Mouse (Mus musculus): ENCODE data around the gene Trim42. TPM values are rescaled to one million over a fixed set of nuclear protein-coding genes. Genes with fewer than 3 reads are reported as not detected.

Trim42 gene
- not detected in 2 replicates for polyA plus RNA-seq (2014; fragmentation: Nextera tagmentation; extraction: Ambion mirVana)

DNA sequence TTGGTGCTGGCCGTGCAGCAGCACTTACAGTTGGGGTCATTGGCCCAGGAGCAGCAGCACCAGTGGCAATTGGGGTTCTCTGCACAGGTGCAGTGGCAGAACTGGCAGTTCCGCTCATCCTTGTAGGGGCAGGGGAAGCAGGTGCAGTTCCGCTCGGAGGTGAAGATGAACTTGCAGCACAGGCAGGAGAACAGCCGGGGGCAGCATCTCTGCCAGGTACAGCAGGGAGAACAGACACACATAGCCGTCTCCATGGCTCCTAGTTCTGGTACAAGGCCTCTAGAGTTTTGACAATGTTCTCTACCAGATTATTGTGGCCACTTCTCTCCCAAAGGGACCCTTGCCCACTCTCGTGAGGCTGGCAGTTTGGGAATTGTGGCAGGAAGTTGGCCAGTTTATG is at the start of gene Trim42:
Gene Trim42 (minus strand): TSS at position 368 of the 400 bp plus-strand sequence.
- no peak for ATAC-seq (replicated peaks; ENCODE audit: insufficient number of reproducible peaks, low FRiP score, low TSS enrichment)
- H3K27ac ChIP-seq (ENCODE audit: low read depth, low read length): no peak within 1 kb of the TSS
- H3K4me2 ChIP-seq: no peak within 1 kb of the TSS
- H3K9me3 ChIP-seq (replicated peaks; ENCODE audit: control insufficient read depth, low read length): no peaks in the 10 kb centered on the region
- no peaks in the 10 kb centered on the region for H3K27me3 ChIP-seq (ENCODE audit: control insufficient read depth, insufficient read depth, low read length)
- WGBS (ENCODE audit: insufficient replicate concordance): 82% methylated on average over 7 of the region's 7 CpGs
- H3K4me3 ChIP-seq (ENCODE audit: low read depth, low read length): no peak within 1 kb of the TSS
- no peak within 1 kb of the TSS for H3K9ac ChIP-seq (ENCODE audit: low read depth, low read length)
- no peaks in the 10 kb centered on the region for H3K4me1 ChIP-seq (ENCODE audit: control insufficient read depth, insufficient read depth, low read length)
- H3K36me3 ChIP-seq (ENCODE audit: control insufficient read depth, insufficient read depth, low read length): no peaks in the 10 kb centered on the region

DNA sequence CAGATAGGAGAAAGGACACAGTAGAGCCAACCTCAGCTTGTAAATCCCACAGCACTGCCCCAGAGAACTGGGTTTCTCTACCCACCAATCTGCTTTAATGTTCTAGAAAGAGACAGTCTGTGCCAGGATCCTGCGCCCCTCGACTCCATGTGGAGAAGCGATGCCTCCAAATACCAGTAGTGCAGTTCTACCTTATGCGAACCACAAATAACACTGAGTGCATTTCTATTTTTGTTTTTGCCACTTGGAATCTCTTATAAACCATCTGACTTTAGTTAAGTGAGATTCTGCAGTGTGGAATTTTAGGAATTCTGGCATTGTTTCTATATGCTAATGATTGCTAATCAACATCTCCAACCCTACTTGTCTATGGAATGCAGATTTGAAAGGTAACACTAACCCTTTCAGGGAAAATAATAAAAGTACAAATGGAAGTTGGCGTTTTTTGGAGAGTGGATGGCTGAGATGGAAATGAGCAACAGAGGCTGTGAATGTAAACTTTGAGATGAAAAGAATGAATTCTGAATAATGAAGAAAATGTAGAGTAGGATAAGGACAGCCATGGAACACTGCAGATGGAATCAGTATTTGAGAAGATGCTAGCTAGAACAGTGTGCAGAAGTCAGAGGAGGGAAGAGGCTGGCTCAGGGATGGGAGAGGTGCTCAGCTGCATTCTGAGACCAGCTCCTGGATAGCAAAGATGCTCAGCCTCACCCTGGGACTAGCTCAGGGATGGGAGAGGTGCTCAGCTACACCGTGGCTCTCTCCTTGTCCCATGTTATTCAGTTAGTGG is 45.3 kb upstream of the Trim42 start:
- no peaks in the 10 kb centered on the region for H3K36me3 ChIP-seq (ENCODE audit: control insufficient read depth, insufficient read depth, low read length)
- no peaks in the 10 kb centered on the region for H3K27me3 ChIP-seq (ENCODE audit: control insufficient read depth, insufficient read depth, low read length)
- no peak overlapping the region for H3K4me3 ChIP-seq (ENCODE audit: low read depth, low read length)
- H3K4me2 ChIP-seq: no peak overlapping the region
- WGBS (ENCODE audit: insufficient replicate concordance): 75% methylated on average over 6 of the region's 6 CpGs
- H3K9me3 ChIP-seq (replicated peaks; ENCODE audit: control insufficient read depth, low read length): no peaks in the 10 kb centered on the region
- no peak overlapping the region for H3K9ac ChIP-seq (ENCODE audit: low read depth, low read length)
- H3K27ac ChIP-seq (ENCODE audit: low read depth, low read length): no peak overlapping the region
- H3K4me1 ChIP-seq (ENCODE audit: control insufficient read depth, insufficient read depth, low read length): no peaks in the 10 kb centered on the region
- ATAC-seq (replicated peaks; ENCODE audit: insufficient number of reproducible peaks, low FRiP score, low TSS enrichment): no peak

DNA sequence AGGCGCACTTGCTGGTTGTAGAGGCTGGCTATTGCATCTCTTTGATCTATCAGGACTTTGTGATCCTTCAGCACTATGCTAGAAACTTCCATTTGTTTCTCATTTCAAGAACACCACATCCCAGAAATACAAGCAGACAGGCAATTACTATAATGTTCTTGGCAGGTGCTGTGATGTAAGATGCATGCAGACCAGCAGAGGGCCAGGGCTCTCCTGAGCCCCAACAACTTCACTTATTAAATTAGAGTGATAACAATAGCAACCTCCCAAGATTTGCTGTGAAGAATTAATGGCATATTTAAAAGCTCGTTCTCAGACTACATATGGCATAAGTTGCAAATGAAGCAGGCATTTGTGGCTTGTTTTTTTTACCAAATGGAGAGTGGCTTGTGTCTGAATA is 38.4 kb upstream of the Trim42 start:
- Histone ChIP-seq H3K4me2 (no peak overlapping the region), H3K36me3 (ENCODE audit: control insufficient read depth, insufficient read depth, low read length) (no peaks in the 10 kb centered on the region), H3K4me3 (ENCODE audit: low read depth, low read length) (no peak overlapping the region), H3K27me3 (ENCODE audit: control insufficient read depth, insufficient read depth, low read length) (no peaks in the 10 kb centered on the region), H3K27ac (ENCODE audit: low read depth, low read length) (no peak overlapping the region), H3K9me3 (replicated peaks; ENCODE audit: control insufficient read depth, low read length) (no peaks in the 10 kb centered on the region), H3K4me1 (ENCODE audit: control insufficient read depth, insufficient read depth, low read length) (no peaks in the 10 kb centered on the region), H3K9ac (ENCODE audit: low read depth, low read length) (no peak overlapping the region)
- no peak for ATAC-seq (replicated peaks; ENCODE audit: insufficient number of reproducible peaks, low FRiP score, low TSS enrichment)
- WGBS (ENCODE audit: insufficient replicate concordance): 77% methylated on average over 2 of the region's 2 CpGs

DNA sequence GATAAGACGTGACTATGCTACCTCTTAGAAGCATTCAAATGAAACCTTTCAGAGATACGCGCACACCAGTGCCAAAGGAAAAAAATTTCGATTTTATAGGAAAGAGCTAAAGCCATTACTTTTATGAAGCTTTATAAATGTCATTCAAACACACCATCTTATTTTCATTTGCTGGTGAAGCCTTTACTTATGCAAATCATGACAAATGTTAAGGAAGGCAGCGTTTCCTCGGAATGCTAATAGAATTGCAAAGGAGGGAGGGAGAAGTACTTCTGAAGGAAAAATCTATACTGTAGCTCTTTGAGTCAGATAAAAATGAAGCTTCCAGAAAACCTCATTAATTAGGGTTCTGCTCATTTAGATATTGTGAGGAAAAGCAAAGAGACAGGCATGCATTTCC is 13.3 kb downstream of the Trim42 start:
- WGBS (ENCODE audit: insufficient replicate concordance): 76% methylated on average over 6 of the region's 6 CpGs
- Histone ChIP-seq H3K36me3 (ENCODE audit: control insufficient read depth, insufficient read depth, low read length) (no peaks in the 10 kb centered on the region), H3K27me3 (ENCODE audit: control insufficient read depth, insufficient read depth, low read length) (no peaks in the 10 kb centered on the region), H3K9ac (ENCODE audit: low read depth, low read length) (no peak overlapping the region), H3K9me3 (replicated peaks; ENCODE audit: control insufficient read depth, low read length) (no peaks in the 10 kb centered on the region), H3K4me1 (ENCODE audit: control insufficient read depth, insufficient read depth, low read length) (no peaks in the 10 kb centered on the region), H3K27ac (ENCODE audit: low read depth, low read length) (no peak overlapping the region), H3K4me3 (ENCODE audit: low read depth, low read length) (no peak overlapping the region), H3K4me2 (no peak overlapping the region)
- no peak for ATAC-seq (replicated peaks; ENCODE audit: insufficient number of reproducible peaks, low FRiP score, low TSS enrichment)

DNA sequence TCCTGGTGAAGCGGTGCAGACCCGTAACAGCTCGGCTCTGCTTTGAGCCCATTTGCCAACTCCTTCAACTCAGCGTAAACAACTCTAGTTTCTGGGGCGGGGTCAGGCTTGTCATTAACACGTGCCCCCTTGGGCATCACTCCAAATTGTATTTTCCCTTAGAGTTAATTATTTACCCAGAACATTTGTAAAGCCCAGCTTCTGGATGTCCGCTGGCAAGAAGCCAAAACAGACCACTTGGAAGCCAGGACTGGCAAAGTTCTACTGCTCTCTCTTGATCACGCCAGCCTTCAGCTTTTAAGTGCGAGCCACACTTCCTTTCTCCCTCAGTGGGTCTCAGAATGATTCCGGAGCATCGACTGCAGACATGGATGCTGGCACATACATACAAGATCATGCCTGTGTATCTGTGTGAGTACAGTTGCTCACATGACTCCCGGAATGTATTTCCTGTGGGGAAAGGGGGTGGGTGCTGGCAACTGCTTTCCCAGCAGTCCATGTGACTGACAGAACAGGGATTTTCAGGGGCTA is 24.9 kb downstream of the Trim42 start:
- H3K9me3 ChIP-seq (replicated peaks; ENCODE audit: control insufficient read depth, low read length): no peaks in the 10 kb centered on the region
- ATAC-seq (replicated peaks; ENCODE audit: insufficient number of reproducible peaks, low FRiP score, low TSS enrichment): no peak
- H3K9ac ChIP-seq (ENCODE audit: low read depth, low read length): no peak overlapping the region
- H3K36me3 ChIP-seq (ENCODE audit: control insufficient read depth, insufficient read depth, low read length): no peaks in the 10 kb centered on the region
- H3K4me1 ChIP-seq (ENCODE audit: control insufficient read depth, insufficient read depth, low read length): no peaks in the 10 kb centered on the region
- 63% methylated on average over 12 of the region's 12 CpGs for WGBS (ENCODE audit: insufficient replicate concordance)
- no peak overlapping the region for H3K27ac ChIP-seq (ENCODE audit: low read depth, low read length)
- H3K4me3 ChIP-seq (ENCODE audit: low read depth, low read length): no peak overlapping the region
- no peak overlapping the region for H3K4me2 ChIP-seq
- no peaks in the 10 kb centered on the region for H3K27me3 ChIP-seq (ENCODE audit: control insufficient read depth, insufficient read depth, low read length)

DNA sequence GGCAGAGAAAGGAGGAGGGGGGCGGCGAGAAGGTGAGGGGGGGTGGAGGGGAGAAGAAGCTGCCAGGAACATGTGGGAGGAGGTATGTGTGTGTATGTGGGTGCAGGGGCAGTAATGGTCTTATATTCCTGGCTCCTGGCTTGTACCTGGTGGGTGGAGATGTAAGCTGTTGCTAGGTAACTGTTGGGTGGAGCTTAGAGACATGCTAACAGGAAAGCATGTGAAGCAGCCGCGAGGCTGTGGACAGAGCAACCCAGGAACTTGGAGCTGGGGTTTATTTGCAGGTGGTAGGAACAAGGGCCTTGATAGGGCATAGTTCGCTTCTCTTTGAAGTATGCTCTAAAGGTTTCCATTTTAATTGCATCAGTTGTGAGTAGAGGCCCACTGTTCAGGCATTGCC is 28.0 kb downstream of the Trim42 start:
- WGBS (ENCODE audit: insufficient replicate concordance): 56% methylated on average over 3 of the region's 5 CpGs
- Histone ChIP-seq H3K27me3 (ENCODE audit: control insufficient read depth, insufficient read depth, low read length) (no peaks in the 10 kb centered on the region), H3K9me3 (replicated peaks; ENCODE audit: control insufficient read depth, low read length) (no peaks in the 10 kb centered on the region), H3K4me3 (ENCODE audit: low read depth, low read length) (no peak overlapping the region), H3K9ac (ENCODE audit: low read depth, low read length) (no peak overlapping the region), H3K4me2 (no peak overlapping the region), H3K4me1 (ENCODE audit: control insufficient read depth, insufficient read depth, low read length) (no peaks in the 10 kb centered on the region), H3K27ac (ENCODE audit: low read depth, low read length) (no peak overlapping the region), H3K36me3 (ENCODE audit: control insufficient read depth, insufficient read depth, low read length) (no peaks in the 10 kb centered on the region)
- ATAC-seq (replicated peaks; ENCODE audit: insufficient number of reproducible peaks, low FRiP score, low TSS enrichment): no peak

DNA sequence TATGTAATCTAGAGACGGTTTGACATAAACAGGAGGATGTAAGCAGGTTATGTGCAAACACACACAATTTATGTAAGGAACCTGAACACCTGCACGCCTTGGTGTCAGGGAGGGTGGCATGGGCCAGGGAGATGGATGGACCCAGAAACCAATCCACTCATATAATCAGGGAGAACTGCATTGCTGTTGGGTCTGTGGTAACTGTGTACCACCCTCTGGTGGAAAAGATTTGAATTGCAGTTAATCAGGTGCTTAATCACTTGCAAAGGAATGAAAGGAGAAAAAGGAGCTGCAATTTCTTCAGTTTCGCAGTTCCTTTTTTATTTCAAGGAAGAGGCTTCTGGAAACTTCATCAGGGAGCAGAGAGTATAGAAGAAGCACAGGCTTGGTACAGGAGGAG is 46.9 kb downstream of the Trim42 start:
- Histone ChIP-seq H3K36me3 (ENCODE audit: control insufficient read depth, insufficient read depth, low read length) (no peaks in the 10 kb centered on the region), H3K4me1 (ENCODE audit: control insufficient read depth, insufficient read depth, low read length) (no peaks in the 10 kb centered on the region), H3K27me3 (ENCODE audit: control insufficient read depth, insufficient read depth, low read length) (no peaks in the 10 kb centered on the region), H3K4me2 (no peak overlapping the region), H3K9ac (ENCODE audit: low read depth, low read length) (no peak overlapping the region), H3K4me3 (ENCODE audit: low read depth, low read length) (no peak overlapping the region), H3K27ac (ENCODE audit: low read depth, low read length) (no peak overlapping the region), H3K9me3 (replicated peaks; ENCODE audit: control insufficient read depth, low read length) (no peaks in the 10 kb centered on the region)
- no peak for ATAC-seq (replicated peaks; ENCODE audit: insufficient number of reproducible peaks, low FRiP score, low TSS enrichment)
- WGBS (ENCODE audit: insufficient replicate concordance): 62% methylated on average over 3 of the region's 3 CpGs

DNA sequence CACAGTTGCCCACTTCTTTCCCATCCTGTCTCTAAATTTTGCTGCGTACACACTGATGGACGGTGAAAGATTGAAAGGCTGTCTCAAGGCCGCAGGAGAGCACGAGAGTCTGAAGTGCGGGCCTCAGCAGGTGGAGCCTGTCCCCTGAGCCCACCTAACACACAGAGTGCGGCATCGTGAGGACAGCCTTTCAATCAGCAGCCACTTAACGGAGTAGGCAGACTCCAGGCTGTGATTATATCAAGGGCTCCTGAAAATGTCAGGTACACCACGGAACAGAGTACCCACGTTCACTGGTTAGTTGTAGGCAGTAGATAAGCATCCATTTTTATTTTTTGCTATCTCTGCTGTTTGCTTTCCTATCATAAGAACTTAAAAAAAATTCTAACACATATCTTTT is 47.6 kb downstream of the Trim42 start:
- WGBS (ENCODE audit: insufficient replicate concordance): 47% methylated on average over 10 of the region's 10 CpGs

More for the DNA sequence above, 47.6 kb downstream of the Trim42 start:
- Histone ChIP-seq H3K27ac (ENCODE audit: low read depth, low read length) (no peak overlapping the region), H3K27me3 (ENCODE audit: control insufficient read depth, insufficient read depth, low read length) (no peaks in the 10 kb centered on the region), H3K4me2 (no peak overlapping the region), H3K4me3 (ENCODE audit: low read depth, low read length) (no peak overlapping the region), H3K9ac (ENCODE audit: low read depth, low read length) (no peak overlapping the region), H3K9me3 (replicated peaks; ENCODE audit: control insufficient read depth, low read length) (no peaks in the 10 kb centered on the region), H3K4me1 (ENCODE audit: control insufficient read depth, insufficient read depth, low read length) (no peaks in the 10 kb centered on the region), H3K36me3 (ENCODE audit: control insufficient read depth, insufficient read depth, low read length) (no peaks in the 10 kb centered on the region)
- ATAC-seq (replicated peaks; ENCODE audit: insufficient number of reproducible peaks, low FRiP score, low TSS enrichment): no peak

Measured in heart, embryonic 11.5 days (tissue).